Mouse (Mus musculus): ENCODE measurements around the gene Trpm3.

- TF ChIP-seq CTCF (IDR thresholded peaks at IDR 0.05; ENCODE audit: borderline replicate concordance, insufficient read depth, low read depth, low read length) = no peak
- no peak for TF ChIP-seq POLR2A (IDR thresholded peaks at IDR 0.05; ENCODE audit: borderline replicate concordance, insufficient read depth, low read length)
Observed at GRCm38 (mm10) chr19:22775191-22775695, 636.4 kb downstream of the Trpm3 start.

All from cerebellum, adult 2 months (tissue).